Mouse (Mus musculus): ENCODE data around the gene Zfp646. TPM values are rescaled to one million over a fixed set of nuclear protein-coding genes. Genes with fewer than 3 reads are reported as not detected.
"Not testable (repeated sequence)": the region's sequence is repeated elsewhere in the genome, so short reads cannot be mapped to it uniquely, and the experiment has no call there.

Zfp646 gene
- total and polyA plus RNA-seq, 2 experiments from 2014 or later: 4.4 to 35.0 TPM

DNA sequence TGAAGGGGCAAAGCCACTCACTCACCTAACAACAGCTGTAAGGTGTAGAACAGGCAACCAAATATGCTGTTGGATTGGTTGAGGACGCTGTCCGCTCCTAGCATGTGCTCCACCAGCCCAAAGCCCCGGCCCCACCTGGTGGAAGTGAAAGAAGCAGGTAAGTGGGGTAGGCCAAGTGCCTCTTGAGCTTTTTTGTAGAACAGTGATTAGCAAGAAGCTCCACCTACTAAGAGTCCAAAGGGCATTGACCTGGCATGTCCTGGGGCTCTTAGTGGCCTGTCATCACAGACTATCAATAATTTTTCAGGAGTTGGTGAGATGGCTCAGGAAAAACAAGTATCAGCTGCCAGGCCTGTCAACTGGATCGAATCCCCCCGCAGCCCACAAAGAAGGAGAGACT is 18.5 kb downstream of the Zfp646 start:
- ATAC-seq (no peak), DNase-seq (ENCODE audit: low spot score) (no peak)
- H3K27ac ChIP-seq: no peak overlapping the region
- H3K9ac ChIP-seq (replicated peaks; ENCODE audit: low read length): peak overlapping the region; percentile 61; the same call in 1 of the 2 replicates
- H3K4me2 ChIP-seq (ENCODE audit: low read depth, low read length): peak overlapping the region; percentile 67
- no peaks in the 10 kb centered on the region for H3K27me3 ChIP-seq (ENCODE audit: insufficient read depth, low read length)
- 0 out of 2 replicates have a peak, but pooled peaks cover 6% of the 10 kb centered on the region for H3K36me3 ChIP-seq (ENCODE audit: insufficient read depth, low read length)
- no peak for TF ChIP-seq CTCF (IDR thresholded peaks at IDR 0.05; ENCODE audit: low read depth)
- peaks cover 10% of the 10 kb centered on the region; the same call in 1 of the 2 replicates for H3K4me1 ChIP-seq (ENCODE audit: insufficient read depth, low read length)
- H3K4me3 ChIP-seq (ENCODE audit: low read length): peak overlapping the region; percentile 57
- 85% methylated on average over 5 of the region's 5 CpGs for WGBS
- no peaks in the 10 kb centered on the region for H3K9me3 ChIP-seq (ENCODE audit: low read length)

GRCm38 (mm10) chr7:127895442-127895841 is 19.4 kb downstream of the Zfp646 start, which contains the start of the genes Gm21974 and Vkorc1:
Gm21974 (minus strand) TSS chr7:127895454.
Vkorc1 (minus strand) TSS chr7:127895617.
- DNase-seq (ENCODE audit: low spot score) (peak; percentile 97), ATAC-seq (peak; percentile 97)
- Histone ChIP-seq H3K4me3 (ENCODE audit: low read length) (peak within 1 kb of the TSS; percentile 57), H3K27me3 (ENCODE audit: insufficient read depth, low read length) (no peaks in the 10 kb centered on the region), H3K9me3 (ENCODE audit: low read length) (no peaks in the 10 kb centered on the region), H3K36me3 (ENCODE audit: insufficient read depth, low read length) (0 out of 2 replicates have a peak, but pooled peaks cover 3% of the 10 kb centered on the region), H3K27ac (peak within 1 kb of the TSS; percentile 73), H3K4me2 (ENCODE audit: low read depth, low read length) (peak within 1 kb of the TSS; percentile 67), H3K9ac (replicated peaks; ENCODE audit: low read length) (peak within 1 kb of the TSS; percentile 61), H3K4me1 (ENCODE audit: insufficient read depth, low read length) (peaks cover 10% of the 10 kb centered on the region; the same call in 1 of the 2 replicates)
- under 1% methylated on average over 26 of the region's 26 CpGs for WGBS
- peak; percentile 65 for TF ChIP-seq CTCF (IDR thresholded peaks at IDR 0.05; ENCODE audit: low read depth)

DNA sequence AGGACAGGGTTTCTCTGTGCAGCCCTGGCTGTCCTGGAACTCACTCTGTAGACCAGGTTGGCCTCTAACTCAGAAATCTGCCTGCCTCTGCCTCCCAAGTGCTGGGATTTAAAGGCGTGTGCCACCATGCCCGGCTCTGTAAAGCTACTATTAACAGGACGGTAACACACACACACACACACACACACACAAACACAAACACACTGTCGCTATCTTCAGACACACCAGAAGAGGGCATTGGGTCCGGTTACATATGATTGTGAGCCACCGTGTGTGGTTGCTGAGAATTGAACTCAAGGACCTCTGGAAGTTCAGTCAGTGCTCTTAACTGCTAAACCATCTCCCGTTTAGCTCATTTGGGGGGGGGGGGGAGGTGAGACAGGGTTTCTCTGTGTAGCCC is 19.9 kb downstream of the Zfp646 start:
- Histone ChIP-seq H3K4me3 (ENCODE audit: low read length) (peak overlapping the region; percentile 57), H3K27ac (peak overlapping the region; percentile 54), H3K4me2 (ENCODE audit: low read depth, low read length) (peak overlapping the region; percentile 67)
- WGBS: 63% methylated on average over 7 of the region's 7 CpGs
- H3K4me1 ChIP-seq (ENCODE audit: insufficient read depth, low read length); H3K9me3 ChIP-seq (ENCODE audit: low read length); DNase-seq (ENCODE audit: low spot score); H3K36me3 ChIP-seq (ENCODE audit: insufficient read depth, low read length); H3K9ac ChIP-seq (replicated peaks; ENCODE audit: low read length); H3K27me3 ChIP-seq (ENCODE audit: insufficient read depth, low read length): not testable (repeated sequence)
- ATAC-seq: 0 out of 2 replicates have a peak, but pooled peaks have one; percentile 5

GRCm38 (mm10) chr7:127896384-127896783 is 20.4 kb downstream of the Zfp646 start:
- 59% methylated on average over 13 of the region's 13 CpGs for WGBS
- Histone ChIP-seq H3K36me3 (ENCODE audit: insufficient read depth, low read length) (0 out of 2 replicates have a peak, but pooled peaks cover 3% of the 10 kb centered on the region), H3K9me3 (ENCODE audit: low read length) (no peaks in the 10 kb centered on the region), H3K27ac (no peak overlapping the region), H3K4me3 (ENCODE audit: low read length) (no peak overlapping the region), H3K4me1 (ENCODE audit: insufficient read depth, low read length) (peaks cover 10% of the 10 kb centered on the region; the same call in 1 of the 2 replicates), H3K9ac (replicated peaks; ENCODE audit: low read length) (no peak overlapping the region), H3K27me3 (ENCODE audit: insufficient read depth, low read length) (no peaks in the 10 kb centered on the region), H3K4me2 (ENCODE audit: low read depth, low read length) (no peak overlapping the region)
- DNase-seq (ENCODE audit: low spot score): peak; percentile 60
- no peak for ATAC-seq
- peak; percentile 76 for TF ChIP-seq CTCF (IDR thresholded peaks at IDR 0.05; ENCODE audit: low read depth)

DNA sequence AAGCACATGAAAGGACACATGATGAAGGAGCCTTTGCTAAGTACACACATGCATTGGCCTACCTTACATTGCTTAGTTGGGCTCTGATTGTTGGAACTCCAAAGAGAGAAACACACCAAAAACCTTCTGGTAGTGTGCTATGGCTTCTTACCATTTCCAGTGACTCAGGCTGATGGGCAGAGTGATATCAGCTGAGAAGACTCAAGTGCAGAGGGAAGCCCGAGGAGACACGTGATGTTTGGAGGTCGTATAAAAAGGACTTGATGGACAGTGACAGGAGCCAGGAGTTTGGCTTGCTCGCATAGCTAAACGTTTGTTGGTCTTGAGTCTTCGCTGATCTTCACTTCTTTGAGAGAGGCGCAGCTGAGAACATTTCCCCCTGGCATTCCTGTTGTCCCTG is 21.5 kb downstream of the Zfp646 start:
- 0 out of 2 replicates have a peak, but pooled peaks cover 3% of the 10 kb centered on the region for H3K36me3 ChIP-seq (ENCODE audit: insufficient read depth, low read length)
- H3K4me1 ChIP-seq (ENCODE audit: insufficient read depth, low read length): peaks cover 10% of the 10 kb centered on the region; the same call in 1 of the 2 replicates
- H3K4me2 ChIP-seq (ENCODE audit: low read depth, low read length): no peak overlapping the region
- 89% methylated on average over 7 of the region's 7 CpGs for WGBS
- no peak overlapping the region for H3K4me3 ChIP-seq (ENCODE audit: low read length)
- TF ChIP-seq CTCF (IDR thresholded peaks at IDR 0.05; ENCODE audit: low read depth): no peak
- no peak overlapping the region for H3K27ac ChIP-seq
- H3K9me3 ChIP-seq (ENCODE audit: low read length): no peaks in the 10 kb centered on the region
- H3K9ac ChIP-seq (replicated peaks; ENCODE audit: low read length): no peak overlapping the region
- H3K27me3 ChIP-seq (ENCODE audit: insufficient read depth, low read length): no peaks in the 10 kb centered on the region
- no peak for ATAC-seq
- DNase-seq (ENCODE audit: low spot score): no peak

- no peak for DNase-seq (ENCODE audit: low spot score)
- no peak for TF ChIP-seq CTCF (IDR thresholded peaks at IDR 0.05; ENCODE audit: low read depth)
- Histone ChIP-seq H3K27me3 (ENCODE audit: insufficient read depth, low read length) (no peaks in the 10 kb centered on the region), H3K9ac (replicated peaks; ENCODE audit: low read length) (no peak overlapping the region), H3K9me3 (ENCODE audit: low read length) (no peaks in the 10 kb centered on the region), H3K4me2 (ENCODE audit: low read depth, low read length) (no peak overlapping the region), H3K4me1 (ENCODE audit: insufficient read depth, low read length) (peaks cover 10% of the 10 kb centered on the region; the same call in 1 of the 2 replicates), H3K4me3 (ENCODE audit: low read length) (no peak overlapping the region), H3K27ac (no peak overlapping the region), H3K36me3 (ENCODE audit: insufficient read depth, low read length) (no peaks in the 10 kb centered on the region)
- WGBS: 35% methylated on average over 10 of the region's 10 CpGs
- no peak for ATAC-seq
Measured at GRCm38 (mm10) chr7:127898179-127898956, 22.3 kb downstream of the Zfp646 start.

GRCm38 (mm10) chr7:127899997-127900396 is 24.0 kb downstream of the Zfp646 start:
- TF ChIP-seq CTCF (IDR thresholded peaks at IDR 0.05; ENCODE audit: low read depth): no peak
- H3K9me3 ChIP-seq (ENCODE audit: low read length): no peaks in the 10 kb centered on the region
- no peak overlapping the region for H3K4me2 ChIP-seq (ENCODE audit: low read depth, low read length)
- no peak overlapping the region for H3K9ac ChIP-seq (replicated peaks; ENCODE audit: low read length)
- H3K27me3 ChIP-seq (ENCODE audit: insufficient read depth, low read length): no peaks in the 10 kb centered on the region
- H3K4me1 ChIP-seq (ENCODE audit: insufficient read depth, low read length): 0 out of 2 replicates have a peak, but pooled peaks cover 7% of the 10 kb centered on the region
- H3K36me3 ChIP-seq (ENCODE audit: insufficient read depth, low read length): no peaks in the 10 kb centered on the region
- WGBS: 54% methylated on average over 7 of the region's 7 CpGs
- no peak overlapping the region for H3K27ac ChIP-seq
- H3K4me3 ChIP-seq (ENCODE audit: low read length): no peak overlapping the region
- DNase-seq (ENCODE audit: low spot score) (no peak), ATAC-seq (no peak)
